Mouse (Mus musculus) liver, embryonic 14.5 days (tissue): ENCODE results near the gene Msi1. TPM values are rescaled to one million over a fixed set of nuclear protein-coding genes. Genes with fewer than 3 reads are reported as not detected.

Experiments used
- ATAC-seq: fragments of 200-750 bp; cut with Nextera tagmentation; 2 replicates; pipeline ENCODE4 v1.8.0; 2017; ENCODE audit warnings: moderate number of reproducible peaks, mild to moderate bottlenecking, moderate library complexity; ENCODE audit not compliant: insufficient read depth
- DNase-seq, 3 experiments: peaks; one replicate each; pipeline ENCODE4 v3.0.0-alpha.2; 2012 to 2013; ENCODE audit warnings: low read depth in 3 of 3, low spot score in 3 of 3
- H3K27ac ChIP-seq: fragments of 300-500 bp; sonication (generic); 2 replicates; pipeline ENCODE4 v1.5.1; 2014; ENCODE audit warnings: moderate library complexity, mild to moderate bottlenecking, control low read depth, inconsistent platforms
- H3K27me3 ChIP-seq: fragments of 300-500 bp; sonication (generic); 2 replicates; pipeline ENCODE4 v1.6.1; 2014; ENCODE audit warnings: mild to moderate bottlenecking, low read length, moderate library complexity; ENCODE audit not compliant: control insufficient read depth, insufficient read depth
- H3K36me3 ChIP-seq: fragments of 300-500 bp; sonication (generic); replicated peaks from 2 replicates; pipeline ENCODE4 v1.6.1; 2014; ENCODE audit warnings: low read depth; ENCODE audit not compliant: control insufficient read depth, insufficient read depth
- H3K4me1 ChIP-seq, 2 experiments: fragments of 200-500 bp in 1 of 2; fragments of 300-500 bp in 1 of 2; sonication (generic) in 1 of 2; replicated peaks; 2 replicates each; pipeline ENCODE4 v1.6.1; 2012 to 2014; ENCODE audit warnings: antibody characterized with exemption in 1 of 2, inconsistent platforms in 1 of 2, low read length in 1 of 2; ENCODE audit not compliant: control insufficient read depth in 2 of 2, insufficient read depth in 2 of 2
- H3K4me2 ChIP-seq: fragments of 300-500 bp; sonication (generic); 2 replicates; pipeline ENCODE4 v1.6.1; 2014; ENCODE audit warnings: low read depth, mild to moderate bottlenecking, control low read depth, moderate library complexity
- H3K4me3 ChIP-seq, 2 experiments: fragments of 200-500 bp in 1 of 2; fragments of 300-500 bp in 1 of 2; sonication (generic) in 1 of 2; 2 replicates each; pipeline ENCODE4 v1.5.1; 2012 to 2014; ENCODE audit warnings: low read depth in 2 of 2, low read length in 2 of 2, mild to moderate bottlenecking in 2 of 2, control low read depth in 1 of 2, inconsistent platforms in 1 of 2, moderate library complexity in 1 of 2; ENCODE audit not compliant: insufficient read depth in 1 of 2
- H3K9ac ChIP-seq: fragments of 300-500 bp; sonication (generic); replicated peaks from 2 replicates; pipeline ENCODE4 v1.6.1; 2014; ENCODE audit warnings: mild to moderate bottlenecking, control low read depth, moderate library complexity
- H3K9me3 ChIP-seq: fragments of 300-500 bp; sonication (generic); 2 replicates; pipeline ENCODE4 v1.6.1; 2016; ENCODE audit warnings: low read length, mixed read lengths; ENCODE audit not compliant: control insufficient read depth
- CTCF ChIP-seq: IDR thresholded peaks from 2 replicates; pipeline ENCODE4 v1.5.1; 2016; ENCODE audit warnings: antibody characterized with exemption, low read depth, control low read depth
- EP300 ChIP-seq: IDR thresholded peaks from 2 replicates; pipeline ENCODE4 v1.6.1; 2016; ENCODE audit warnings: antibody characterized with exemption, low read depth
- WGBS: fragments of 180-500 bp; shearing (Covaris S2); extraction: QIAGEN DNeasy Blood & Tissue Kit; methylation state at CpG from one replicate; pipeline ENCODE4 v1.1.7; 2014; ENCODE audit not compliant: insufficient replicate concordance; 5-methylcytosine and 5-hydroxymethylcytosine counted together
- polyA plus RNA-seq, 2 experiments: library from polyadenylated mRNA; depleted of rRNA in 1 of 2; stranded (reverse) in 1 of 2; unstranded in 1 of 2; fragments of >200 nt; fragmentation: Nextera tagmentation in 1 of 2; extraction: Ambion mirVana in 1 of 2; gene quantifications; 2 replicates each; pipeline versions ENCODE4 v1.2.1 to v1.2.3; 2012 to 2014

Msi1 gene
- polyA plus RNA-seq, 2 experiments, result 0.37 to 0.95 TPM

DNA sequence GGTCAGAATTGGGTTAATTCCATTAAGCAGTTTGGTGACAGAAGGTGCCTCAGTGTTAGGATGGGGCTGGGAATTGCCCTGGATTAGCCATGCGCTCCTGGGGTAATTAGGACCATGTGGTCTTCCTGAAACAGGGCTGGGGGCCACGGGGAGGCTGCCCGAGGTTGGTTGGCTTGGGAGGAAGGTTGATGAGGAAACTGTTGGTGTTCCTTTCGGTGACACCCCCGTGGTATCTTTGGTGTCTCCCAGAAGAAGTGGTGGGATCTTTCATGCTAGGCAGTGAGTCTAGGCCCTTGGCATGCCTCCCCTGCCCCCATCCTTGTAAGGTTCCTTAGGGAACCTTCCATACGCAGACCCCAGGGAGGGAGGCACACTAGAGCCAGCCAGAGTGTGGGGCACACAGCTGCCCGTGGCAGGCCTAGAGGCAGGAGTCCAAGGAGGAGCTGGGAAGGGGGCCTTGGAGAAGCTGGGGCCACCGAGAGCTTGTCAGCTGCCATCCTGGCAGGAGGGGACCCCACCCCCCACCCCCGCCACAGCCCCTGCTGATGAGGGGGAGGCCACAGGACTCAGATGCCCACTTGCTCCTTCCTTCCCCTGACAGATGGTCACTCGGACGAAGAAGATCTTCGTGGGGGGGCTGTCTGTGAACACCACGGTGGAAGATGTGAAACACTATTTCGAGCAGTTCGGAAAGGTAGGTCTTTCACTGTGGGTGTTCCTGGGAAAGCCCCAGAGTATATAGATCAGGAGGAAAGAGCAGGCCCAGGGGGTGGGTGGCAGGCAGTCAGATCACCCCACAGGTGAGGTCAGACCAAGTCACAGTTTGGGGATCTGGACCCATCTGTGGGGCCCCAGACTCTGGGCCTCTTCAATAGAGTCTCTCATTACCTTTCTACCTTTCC is 5.7 kb downstream of the Msi1 start:
- Histone ChIP-seq H3K4me2 (no peak overlapping the region), H3K9ac (no peak overlapping the region), H3K9me3 (no peaks in the 10 kb centered on the region), H3K27me3 (peaks cover 41% of the 10 kb centered on the region), H3K4me3 (no peak overlapping the region), H3K36me3 (no peaks in the 10 kb centered on the region), H3K27ac (no peak overlapping the region), H3K4me1 (no peaks in the 10 kb centered on the region)
- 51% methylated on average over 15 of the region's 15 CpGs for WGBS
- DNase-seq (no peak), ATAC-seq (no peak)
- no peak for TF ChIP-seq EP300

DNA sequence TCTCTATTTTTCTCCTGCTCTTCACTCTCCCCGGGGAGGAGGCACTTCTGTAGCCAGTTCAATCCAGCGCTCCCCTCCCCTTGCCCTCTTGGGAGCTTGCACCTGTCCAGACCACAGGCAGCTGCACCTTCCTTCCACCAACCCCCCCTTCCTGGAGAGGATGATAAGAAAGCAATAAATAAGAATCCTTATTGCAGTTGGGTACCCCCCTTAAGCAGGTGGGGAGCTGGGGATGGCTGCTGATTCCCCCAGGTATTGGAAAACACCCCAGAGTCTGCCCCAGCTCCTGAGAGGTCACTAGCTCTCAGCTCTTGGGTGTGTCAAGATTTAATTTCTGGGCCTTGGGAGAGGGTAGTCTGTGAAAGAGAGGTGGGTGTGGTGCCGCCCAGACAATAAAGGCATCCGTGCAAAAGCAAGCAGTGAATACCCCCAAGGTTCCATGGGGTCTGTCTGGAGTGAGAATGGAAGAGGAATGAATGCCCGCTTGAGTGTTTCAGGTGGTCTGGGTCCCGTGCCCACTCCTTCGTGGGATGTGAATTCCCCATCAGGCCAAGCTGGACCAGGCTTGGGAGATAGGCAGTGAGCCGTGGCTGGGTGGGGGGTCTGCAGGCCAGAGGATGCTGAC is 6.5 kb downstream of the Msi1 start:
- Histone ChIP-seq H3K4me1 (no peaks in the 10 kb centered on the region), H3K4me2 (no peak overlapping the region), H3K27me3 (peaks cover 34% of the 10 kb centered on the region), H3K36me3 (no peaks in the 10 kb centered on the region), H3K27ac (no peak overlapping the region), H3K9me3 (no peaks in the 10 kb centered on the region), H3K9ac (no peak overlapping the region), H3K4me3 (no peak overlapping the region)
- ATAC-seq, result no peak
- DNase-seq, result no peak
- no peak for TF ChIP-seq EP300
- TF ChIP-seq CTCF, result no peak
- WGBS, result 31% methylated on average over 8 of the region's 8 CpGs

DNA sequence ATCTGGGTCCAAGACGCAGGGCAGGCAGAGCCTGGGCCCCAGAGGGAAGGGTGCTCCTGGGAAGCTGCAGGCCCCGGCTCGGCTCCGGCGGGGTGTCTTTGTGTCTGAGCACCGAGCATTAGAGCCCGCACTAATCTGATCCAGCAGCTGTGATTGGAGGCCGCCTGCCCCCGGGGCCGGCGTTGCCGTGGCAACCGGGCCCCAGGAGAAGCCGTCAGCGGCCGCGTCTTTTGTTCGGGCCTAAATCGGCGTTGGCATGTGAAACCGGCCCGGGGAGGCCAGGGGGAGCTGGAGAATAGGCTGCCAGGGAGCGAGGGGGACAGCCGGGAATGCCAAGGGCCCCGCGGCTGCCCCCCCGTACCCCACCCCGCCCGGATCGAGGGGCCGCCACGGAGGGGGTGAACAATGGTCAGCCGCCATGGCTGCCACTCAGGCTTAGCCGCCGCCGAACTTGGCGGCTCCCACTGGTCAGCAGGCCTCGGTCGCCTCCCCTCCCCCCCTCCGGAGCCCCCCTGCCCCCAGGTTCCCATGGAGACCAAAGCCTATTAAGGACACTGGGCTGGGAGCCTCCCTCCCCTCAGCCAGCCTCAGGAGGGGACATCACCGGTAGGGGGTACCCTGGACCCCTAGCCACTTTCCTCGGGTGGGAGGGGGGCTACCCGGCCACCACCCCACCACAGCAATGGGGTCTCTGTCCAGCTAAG is 7.2 kb downstream of the Msi1 start:
- no peak overlapping the region for H3K9ac ChIP-seq
- H3K4me2 ChIP-seq, result peak overlapping the region; percentile 18; the same call in 1 of the 2 replicates
- no peaks in the 10 kb centered on the region for H3K9me3 ChIP-seq
- H3K4me1 ChIP-seq, result no peaks in the 10 kb centered on the region
- no peak overlapping the region for H3K27ac ChIP-seq
- no peak for DNase-seq
- 3% methylated on average over 43 of the region's 43 CpGs for WGBS
- no peak for TF ChIP-seq CTCF
- no peak for TF ChIP-seq EP300
- H3K4me3 ChIP-seq, result peak overlapping the region in 1 of 2 experiments; percentile 10; a peak in 1 of 4 replicates
- ATAC-seq, result no peak
- peaks cover 27% of the 10 kb centered on the region for H3K27me3 ChIP-seq
- no peaks in the 10 kb centered on the region for H3K36me3 ChIP-seq

DNA sequence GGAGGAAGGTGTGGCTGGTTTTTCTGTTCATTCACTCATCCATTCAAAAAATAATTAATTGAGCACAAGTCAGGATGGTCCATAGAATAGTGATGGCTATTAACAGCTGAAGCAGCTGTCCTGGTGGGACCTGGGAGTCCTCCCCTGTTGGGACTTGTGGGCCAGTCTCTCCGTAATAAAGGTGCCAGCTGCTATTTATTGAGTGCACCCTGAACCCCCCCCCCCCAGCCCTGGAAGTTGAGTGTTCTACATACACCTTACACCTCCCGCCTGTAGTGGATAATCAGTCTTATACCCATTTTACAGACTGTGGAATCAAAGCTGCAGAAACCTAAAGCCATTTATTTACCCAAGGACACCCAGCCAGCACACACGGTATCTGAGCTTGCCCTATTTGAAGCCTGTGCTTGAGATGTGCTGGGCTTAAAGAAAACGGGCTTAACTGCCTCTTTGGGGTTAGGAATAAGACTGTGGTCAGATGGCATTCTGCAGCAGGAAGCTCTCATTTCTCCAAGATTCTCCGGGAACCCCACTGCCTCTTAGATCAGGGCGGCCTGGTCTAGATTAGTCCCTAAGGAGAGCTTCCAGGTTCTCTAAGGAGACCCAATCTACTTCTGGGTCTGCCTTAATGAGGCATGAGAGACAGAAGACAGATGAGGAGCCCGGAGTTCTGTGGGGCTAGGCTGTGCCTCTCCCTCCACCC is 8.0 kb downstream of the Msi1 start:
- Histone ChIP-seq H3K9ac (no peak overlapping the region), H3K9me3 (no peaks in the 10 kb centered on the region), H3K4me2 (no peak overlapping the region), H3K27ac (no peak overlapping the region), H3K4me1 (no peaks in the 10 kb centered on the region), H3K4me3 (no peak overlapping the region), H3K36me3 (no peaks in the 10 kb centered on the region), H3K27me3 (peaks cover 22% of the 10 kb centered on the region)
- TF ChIP-seq CTCF (no peak), EP300 (no peak)
- 56% methylated on average over 7 of the region's 7 CpGs for WGBS
- DNase-seq (no peak), ATAC-seq (no peak)
